Mouse (Mus musculus): ENCODE results near the gene Nebl. TPM values are rescaled to one million over a fixed set of nuclear protein-coding genes. Genes with fewer than 3 reads are reported as not detected.

Nebl gene
- total RNA-seq, 2 experiments from 2014 or later, result 129 to 143 TPM

GRCm38 (mm10) chr2:17642770-17643169 lies 88.5 kb downstream of the Nebl start:
- DNase-seq (ENCODE audit: low spot score in 2 of 2), result no peak

- DNase-seq (ENCODE audit: low spot score in 2 of 2), result no peak
Measured at GRCm38 (mm10) chr2:17640861-17641260, 90.4 kb downstream of the Nebl start.

GRCm38 (mm10) chr2:17638631-17639030 lies 92.6 kb downstream of the Nebl start:
- peak in 1 of 2 experiments; percentile 41 for DNase-seq (ENCODE audit: low spot score in 2 of 2)

- no peak for DNase-seq (ENCODE audit: low spot score in 2 of 2)
Measured at GRCm38 (mm10) chr2:17623931-17624330, 107.3 kb downstream of the Nebl start.

- DNase-seq (ENCODE audit: low spot score in 2 of 2), result no peak
Measured at GRCm38 (mm10) chr2:17610259-17610658, 121.0 kb downstream of the Nebl start.

- no peak for DNase-seq (ENCODE audit: low spot score in 2 of 2)
Measured at GRCm38 (mm10) chr2:17603573-17603972, 127.7 kb downstream of the Nebl start.

- DNase-seq (ENCODE audit: low spot score in 2 of 2), result no peak
Measured at GRCm38 (mm10) chr2:17600652-17601051, 130.6 kb downstream of the Nebl start.

GRCm38 (mm10) chr2:17599860-17600259 lies 131.4 kb downstream of the Nebl start:
- no peak for DNase-seq (ENCODE audit: low spot score in 2 of 2)

- no peak for DNase-seq (ENCODE audit: low spot score in 2 of 2)
Measured at GRCm38 (mm10) chr2:17597932-17598331, 133.3 kb downstream of the Nebl start.

GRCm38 (mm10) chr2:17589669-17590068 lies 141.6 kb downstream of the Nebl start:
- no peak for DNase-seq (ENCODE audit: low spot score in 2 of 2)

- no peak for DNase-seq (ENCODE audit: low spot score in 2 of 2)
Measured at GRCm38 (mm10) chr2:17585329-17585992, 145.8 kb downstream of the Nebl start.

- DNase-seq (ENCODE audit: low spot score in 2 of 2), result no peak
Measured at GRCm38 (mm10) chr2:17575648-17576047, 155.6 kb downstream of the Nebl start.

GRCm38 (mm10) chr2:17571716-17572115 lies 159.5 kb downstream of the Nebl start:
- DNase-seq (ENCODE audit: low spot score in 2 of 2), result no peak

GRCm38 (mm10) chr2:17558889-17559742 lies 172.1 kb downstream of the Nebl start:
- DNase-seq (ENCODE audit: low spot score in 2 of 2), result no peak

GRCm38 (mm10) chr2:17549895-17550558 lies 181.2 kb downstream of the Nebl start:
- DNase-seq (ENCODE audit: low spot score in 2 of 2), result no peak

GRCm38 (mm10) chr2:17546354-17546948 lies 184.8 kb downstream of the Nebl start:
- DNase-seq (ENCODE audit: low spot score in 2 of 2), result no peak

GRCm38 (mm10) chr2:17539737-17540136 lies 191.5 kb downstream of the Nebl start:
- peak in 1 of 2 experiments; percentile 44 for DNase-seq (ENCODE audit: low spot score in 2 of 2)

- peak; percentile 80 to 94 for DNase-seq (ENCODE audit: low spot score in 2 of 2)
Measured at GRCm38 (mm10) chr2:17538493-17538892, 192.8 kb downstream of the Nebl start.

- peak; percentile 49 to 78 for DNase-seq (ENCODE audit: low spot score in 2 of 2)
Measured at GRCm38 (mm10) chr2:17531355-17532105, 199.7 kb downstream of the Nebl start.

- no peak for DNase-seq (ENCODE audit: low spot score in 2 of 2)
Measured at GRCm38 (mm10) chr2:17525739-17526526, 205.3 kb downstream of the Nebl start.

Data from layer of hippocampus, adult 18-20 months (tissue).